Mouse (Mus musculus) bone marrow, adult 2 months (tissue): Measurements from ENCODE around the gene Retreg3.

ENCODE experiments used
- CTCF ChIP-seq: fragments of 200-500 bp; IDR thresholded peaks from 2 replicates; pipeline ENCODE4 v1.5.1; 2011; ENCODE audit warnings: low read length, control low read depth; ENCODE audit not compliant: control insufficient read depth, insufficient read depth
- POLR2A ChIP-seq: fragments of 200-500 bp; IDR thresholded peaks from 2 replicates; pipeline ENCODE4 v1.6.1; 2011; ENCODE audit warnings: low read depth, mild to moderate bottlenecking, control low read depth, low read length, borderline replicate concordance; ENCODE audit not compliant: control insufficient read depth

DNA sequence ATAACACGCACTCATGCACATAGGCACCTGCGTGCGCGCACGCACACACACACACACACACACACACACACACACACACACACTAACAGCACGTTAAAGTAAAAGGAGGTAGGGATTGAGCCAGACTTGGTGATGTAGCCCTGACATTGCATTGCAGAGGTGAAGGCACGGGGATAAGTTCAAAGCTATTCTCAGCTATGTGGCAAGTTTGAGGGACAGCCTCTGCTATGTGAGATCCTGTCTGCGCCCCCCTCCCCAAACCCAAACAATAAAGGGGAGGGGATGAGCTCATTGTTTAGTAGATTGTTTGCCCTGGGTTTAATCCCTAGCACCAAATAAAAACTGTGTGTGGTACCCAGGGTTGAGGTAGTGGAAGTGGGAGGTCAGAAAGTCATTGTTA is 21.4 kb upstream of the Retreg3 start:
- no peak for TF ChIP-seq CTCF
- no peak for TF ChIP-seq POLR2A
